Mouse (Mus musculus) MEL (cell line): Measurements from ENCODE around the gene Retsat. TPM values are rescaled to one million over a fixed set of nuclear protein-coding genes. Genes with fewer than 3 reads are reported as not detected.

ENCODE experiments used
- DNase-seq: peaks from one replicate; pipeline ENCODE4 v3.0.0; 2011; ENCODE audit warnings: low read depth, low spot score
- H3K27ac ChIP-seq: 2 replicates; pipeline ENCODE4 v1.5.1; 2012; ENCODE audit warnings: low read depth, mild to moderate bottlenecking, control low read depth, low read length, moderate library complexity; ENCODE audit not compliant: control insufficient read depth
- H3K27me3 ChIP-seq, 2 experiments: fragments of 150-350 bp in 1 of 2; sonication (generic) in 1 of 2; 2 replicates each; pipeline ENCODE4 v1.6.1; 2012; ENCODE audit warnings: low read length in 2 of 2, mild to moderate bottlenecking in 2 of 2, improper control_type of control experiment in 1 of 2, moderate library complexity in 1 of 2; ENCODE audit not compliant: insufficient read depth in 2 of 2, control insufficient read depth in 1 of 2
- H3K36me3 ChIP-seq, 2 experiments: 2 replicates each; pipeline ENCODE4 v1.6.1; 2012 to 2014; ENCODE audit warnings: low read length in 2 of 2, improper control_type of control experiment in 1 of 2, inconsistent platforms in 1 of 2, mild to moderate bottlenecking in 1 of 2; ENCODE audit not compliant: insufficient read depth in 2 of 2, control insufficient read depth in 1 of 2
- H3K4me1 ChIP-seq, 2 experiments: fragments of 150-350 bp in 1 of 2; sonication (generic) in 1 of 2; 2 replicates each; pipeline ENCODE4 v1.6.1; 2012; ENCODE audit warnings: low read length in 2 of 2, improper control_type of control experiment in 1 of 2, mild to moderate bottlenecking in 1 of 2; ENCODE audit not compliant: insufficient read depth in 2 of 2, control insufficient read depth in 1 of 2
- H3K4me3 ChIP-seq, 2 experiments: fragments of 150-350 bp in 1 of 2; sonication (generic) in 1 of 2; 2 replicates each; pipeline ENCODE4 v1.5.1; 2012; ENCODE audit warnings: low read depth in 2 of 2, low read length in 2 of 2, mild to moderate bottlenecking in 2 of 2, moderate library complexity in 2 of 2, control low read depth in 1 of 2, improper control_type of control experiment in 1 of 2; ENCODE audit not compliant: control insufficient read depth in 1 of 2, insufficient read depth in 1 of 2
- H3K79me2 ChIP-seq: 2 replicates; pipeline ENCODE4 v1.6.1; 2012; ENCODE audit warnings: mild to moderate bottlenecking, low read length, moderate library complexity; ENCODE audit not compliant: control insufficient read depth, poor library complexity, insufficient read depth
- H3K9ac ChIP-seq: 2 replicates; pipeline ENCODE4 v1.6.1; 2012; ENCODE audit warnings: low read depth, mild to moderate bottlenecking, control low read depth, low read length, moderate library complexity; ENCODE audit not compliant: control insufficient read depth, poor library complexity, severe bottlenecking
- H3K9me3 ChIP-seq: fragments of 150-350 bp; sonication (generic); replicated peaks from 2 replicates; pipeline ENCODE4 v1.6.1; 2012; ENCODE audit warnings: mild to moderate bottlenecking, low read length, improper control_type of control experiment, moderate library complexity; ENCODE audit not compliant: insufficient read depth
- BHLHE40 ChIP-seq: IDR thresholded peaks from 2 replicates; pipeline ENCODE4 v1.6.1; 2012; ENCODE audit warnings: low read depth, mild to moderate bottlenecking, inconsistent platforms, low read length, improper control_type of control experiment, borderline replicate concordance
- EP300 ChIP-seq, 2 experiments: IDR thresholded peaks; 2 replicates each; pipeline ENCODE4 v1.6.1; 2011; ENCODE audit warnings: improper control_type of control experiment in 2 of 2, low read length in 2 of 2, low read depth in 1 of 2, mild to moderate bottlenecking in 1 of 2
- ETS1 ChIP-seq: IDR thresholded peaks from 2 replicates; pipeline ENCODE4 v1.6.1; 2012; ENCODE audit warnings: low read depth, mild to moderate bottlenecking, inconsistent platforms, low read length, improper control_type of control experiment, moderate library complexity
- GABPA ChIP-seq: IDR thresholded peaks from 2 replicates; pipeline ENCODE4 v1.6.1; 2012; ENCODE audit warnings: low read depth, mild to moderate bottlenecking, inconsistent platforms, low read length, improper control_type of control experiment, moderate library complexity
- HCFC1 ChIP-seq: IDR thresholded peaks from 2 replicates; pipeline ENCODE4 v1.6.1; 2012; ENCODE audit warnings: low read depth, mild to moderate bottlenecking, inconsistent platforms, low read length, improper control_type of control experiment, moderate library complexity
- JUND ChIP-seq: IDR thresholded peaks from 2 replicates; pipeline ENCODE4 v1.6.1; 2011; ENCODE audit warnings: low read depth, mild to moderate bottlenecking, improper control_type of control experiment, low read length
- KAT2A ChIP-seq: conservative IDR thresholded peaks from 2 replicates; pipeline ENCODE4 v1.6.1; 2012; ENCODE audit warnings: low read depth, low read length, improper control_type of control experiment, inconsistent platforms
- MAX ChIP-seq: IDR thresholded peaks from 2 replicates; pipeline ENCODE4 v1.6.1; 2011; ENCODE audit warnings: low read length, improper control_type of control experiment
- MAZ ChIP-seq: IDR thresholded peaks from 2 replicates; pipeline ENCODE4 v1.6.1; 2012; ENCODE audit warnings: low read depth, mild to moderate bottlenecking, inconsistent platforms, low read length, improper control_type of control experiment
- MXI1 ChIP-seq: IDR thresholded peaks from 2 replicates; pipeline ENCODE4 v1.6.1; 2011; ENCODE audit warnings: mild to moderate bottlenecking, low read depth, low read length, improper control_type of control experiment
- MYB ChIP-seq: IDR thresholded peaks from 2 replicates; pipeline ENCODE4 v1.6.1; 2011; ENCODE audit warnings: mild to moderate bottlenecking, low read depth, low read length, improper control_type of control experiment
- MYC ChIP-seq: IDR thresholded peaks from 2 replicates; pipeline ENCODE4 v1.6.1; 2011; ENCODE audit warnings: low read depth, mild to moderate bottlenecking, low read length, improper control_type of control experiment, moderate library complexity
- POLR2AphosphoS2 ChIP-seq: IDR thresholded peaks from 2 replicates; pipeline ENCODE4 v1.6.1; 2011; ENCODE audit warnings: low read length, improper control_type of control experiment
- RCOR1 ChIP-seq: IDR thresholded peaks from 2 replicates; pipeline ENCODE4 v1.6.1; 2012; ENCODE audit warnings: low read depth, mild to moderate bottlenecking, inconsistent platforms, low read length, improper control_type of control experiment
- SMC3 ChIP-seq: IDR thresholded peaks from 2 replicates; pipeline ENCODE4 v1.6.1; 2011; ENCODE audit warnings: low read depth, low read length, improper control_type of control experiment
- TBP ChIP-seq: IDR thresholded peaks from 2 replicates; pipeline ENCODE4 v1.8.0; 2011; ENCODE audit warnings: low read depth, low read length, improper control_type of control experiment
- UBTF ChIP-seq: IDR thresholded peaks from 2 replicates; pipeline ENCODE4 v1.6.1; 2012; ENCODE audit warnings: low read depth, mild to moderate bottlenecking, inconsistent platforms, low read length, improper control_type of control experiment, moderate library complexity, borderline replicate concordance; ENCODE audit not compliant: insufficient read depth
- USF1 ChIP-seq: IDR thresholded peaks from 2 replicates; pipeline ENCODE4 v1.6.1; 2014; ENCODE audit warnings: low read depth, mild to moderate bottlenecking, inconsistent platforms, low read length, improper control_type of control experiment, moderate library complexity
- ZC3H11A ChIP-seq: IDR thresholded peaks from 2 replicates; pipeline ENCODE4 v1.6.1; 2012; ENCODE audit warnings: low read depth, mild to moderate bottlenecking, inconsistent platforms, low read length, improper control_type of control experiment
- ZKSCAN1 ChIP-seq: IDR thresholded peaks from 2 replicates; pipeline ENCODE4 v1.6.1; 2012; ENCODE audit warnings: low read depth, mild to moderate bottlenecking, inconsistent platforms, low read length, improper control_type of control experiment, moderate library complexity
- ZMIZ1 ChIP-seq: IDR thresholded peaks from 2 replicates; pipeline ENCODE4 v1.6.1; 2012; ENCODE audit warnings: low read depth, mild to moderate bottlenecking, inconsistent platforms, low read length, improper control_type of control experiment, moderate library complexity
- polyA plus RNA-seq, 2 experiments: library from polyadenylated mRNA; stranded (reverse) in 1 of 2; unstranded in 1 of 2; fragments of >175 nt in 1 of 2; fragments of >200 nt in 1 of 2; gene quantifications; 2 replicates each; pipeline versions ENCODE4 v1.2.1 to v1.2.4; 2012; ENCODE audit warnings: low replicate concordance in 2 of 2, low read depth in 1 of 2; ENCODE audit not compliant: insufficient read length in 2 of 2, insufficient read depth in 1 of 2, missing spikeins in 1 of 2
- total RNA-seq: library from RNA; depleted of rRNA; stranded (reverse); fragments of 300-350 nt; gene quantifications from 2 replicates; pipeline ENCODE4 v1.2.3, GENCODE M21; 2012

The Retsat gene
- total and polyA plus RNA-seq, 3 experiments = 40.3 to 61.5 TPM; not detected in 1

DNA sequence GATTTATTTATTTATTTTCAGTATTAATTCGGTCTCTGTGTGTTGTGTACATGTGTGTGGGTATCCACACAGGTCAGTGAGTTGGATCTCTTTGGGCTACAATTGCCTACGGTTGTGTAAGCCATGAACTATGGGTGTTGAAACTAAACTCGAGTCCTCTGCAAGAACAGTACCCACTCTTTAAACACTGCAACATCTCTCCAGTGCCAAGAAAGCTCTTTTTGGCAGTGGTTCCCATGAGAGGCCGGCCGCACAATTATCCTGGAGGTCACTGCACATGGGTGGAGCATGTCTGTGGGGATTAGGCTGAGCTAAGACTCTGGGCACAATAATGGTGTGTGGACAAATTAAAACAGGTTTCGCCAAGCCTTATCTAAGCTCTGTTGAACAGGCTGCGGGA is 55.1 kb downstream of the Retsat start:
- Histone ChIP-seq H3K27ac (no peak overlapping the region), H3K36me3 (no peaks in the 10 kb centered on the region), H3K4me3 (no peak overlapping the region), H3K9ac (no peak overlapping the region), H3K79me2 (no peaks in the 10 kb centered on the region), H3K27me3 (peaks cover 0 to 8% of the 10 kb centered on the region in 2 experiments; a peak in 2 of 4 replicates), H3K9me3 (no peaks in the 10 kb centered on the region), H3K4me1 (no peaks in the 10 kb centered on the region)
- no peak for TF ChIP-seq BHLHE40
- no peak for TF ChIP-seq POLR2AphosphoS2
- TF ChIP-seq ZMIZ1 = no peak
- no peak for TF ChIP-seq KAT2A
- no peak for TF ChIP-seq SMC3
- TF ChIP-seq HCFC1 = no peak
- TF ChIP-seq ETS1 = no peak
- no peak for TF ChIP-seq GABPA
- TF ChIP-seq TBP = no peak
- TF ChIP-seq USF1 = no peak
- TF ChIP-seq UBTF = no peak
- no peak for TF ChIP-seq MYB
- no peak for TF ChIP-seq MYC
- no peak for TF ChIP-seq ZKSCAN1
- TF ChIP-seq EP300 (IDR thresholded peaks at IDR 0.05; ENCODE audit: low read depth in 1 of 2, low read length in 2 of 2) = no peak
- TF ChIP-seq MAZ = no peak
- TF ChIP-seq MAX = no peak
- no peak for TF ChIP-seq RCOR1
- TF ChIP-seq JUND = no peak
- TF ChIP-seq MXI1 = no peak
- DNase-seq = no peak

GRCm38 (mm10) chr6:72654355-72654754 is 56.1 kb downstream of the Retsat start:
- H3K4me1 ChIP-seq = no peaks in the 10 kb centered on the region
- TF ChIP-seq MAX (no peak), ZKSCAN1 (no peak), ZC3H11A (no peak)
- H3K9me3 ChIP-seq = no peaks in the 10 kb centered on the region
- H3K4me3 ChIP-seq = no peak overlapping the region
- no peak overlapping the region for H3K9ac ChIP-seq
- no peak for DNase-seq
- H3K27ac ChIP-seq = no peak overlapping the region
- no peaks in the 10 kb centered on the region for H3K79me2 ChIP-seq
- no peaks in the 10 kb centered on the region for H3K36me3 ChIP-seq
- peaks cover 0 to 6% of the 10 kb centered on the region in 2 experiments; a peak in 2 of 4 replicates for H3K27me3 ChIP-seq
